Mouse (Mus musculus) stomach, embryonic 16.5 days (tissue): ENCODE data around the gene 2410004P03Rik. TPM values are rescaled to one million over a fixed set of nuclear protein-coding genes. Genes with fewer than 3 reads are reported as not detected.

ENCODE experiments used
- ATAC-seq: fragments of 200-750 bp; cut with Nextera tagmentation; 2 replicates; pipeline ENCODE4 v1.8.0; 2017; ENCODE audit warnings: moderate number of reproducible peaks, moderate TSS enrichment; ENCODE audit not compliant: insufficient read depth, low FRiP score
- H3K27ac ChIP-seq: fragments of 300-500 bp; sonication (generic); 2 replicates; pipeline ENCODE4 v1.5.1; 2014; ENCODE audit warnings: low read length
- H3K27me3 ChIP-seq: fragments of 300-500 bp; sonication (generic); 2 replicates; pipeline ENCODE4 v1.6.1; 2014; ENCODE audit warnings: low read length, control low read depth, mixed read lengths; ENCODE audit not compliant: control insufficient read depth, insufficient read depth
- H3K36me3 ChIP-seq: fragments of 300-500 bp; sonication (generic); 2 replicates; pipeline ENCODE4 v1.6.1; 2014; ENCODE audit warnings: low read length; ENCODE audit not compliant: control insufficient read depth, insufficient read depth
- H3K4me1 ChIP-seq: fragments of 300-500 bp; sonication (generic); 2 replicates; pipeline ENCODE4 v1.6.1; 2014; ENCODE audit warnings: low read length, control low read depth, mixed read lengths; ENCODE audit not compliant: control insufficient read depth, insufficient read depth
- H3K4me2 ChIP-seq: fragments of 300-500 bp; sonication (generic); 2 replicates; pipeline ENCODE4 v1.6.1; 2014; ENCODE audit warnings: low read depth, low read length, mixed read lengths
- H3K4me3 ChIP-seq: fragments of 300-500 bp; sonication (generic); replicated peaks from 2 replicates; pipeline ENCODE4 v1.5.1; 2014; ENCODE audit warnings: mild to moderate bottlenecking, low read length
- H3K9ac ChIP-seq: fragments of 300-500 bp; sonication (generic); 2 replicates; pipeline ENCODE4 v1.6.1; 2014; ENCODE audit warnings: low read length
- H3K9me3 ChIP-seq: fragments of 300-500 bp; sonication (generic); replicated peaks from 2 replicates; pipeline ENCODE4 v1.6.1; 2016; ENCODE audit warnings: low read length, control low read depth; ENCODE audit not compliant: control insufficient read depth
- WGBS: fragments of 180-500 bp; shearing (Covaris S2); extraction: QIAGEN DNeasy Blood & Tissue Kit; methylation state at CpG from one replicate; pipeline ENCODE4 v1.1.7; 2014; 5-methylcytosine and 5-hydroxymethylcytosine counted together
- polyA plus RNA-seq: library from polyadenylated mRNA; unstranded; fragments of >200 nt; fragmentation: Nextera tagmentation; extraction: Ambion mirVana; gene quantifications from 2 replicates; pipeline ENCODE4 v1.2.1, GENCODE M21; 2015

The 2410004P03Rik gene
- polyA plus RNA-seq, 1 experiment from 2014 or later = 0.34 TPM

DNA sequence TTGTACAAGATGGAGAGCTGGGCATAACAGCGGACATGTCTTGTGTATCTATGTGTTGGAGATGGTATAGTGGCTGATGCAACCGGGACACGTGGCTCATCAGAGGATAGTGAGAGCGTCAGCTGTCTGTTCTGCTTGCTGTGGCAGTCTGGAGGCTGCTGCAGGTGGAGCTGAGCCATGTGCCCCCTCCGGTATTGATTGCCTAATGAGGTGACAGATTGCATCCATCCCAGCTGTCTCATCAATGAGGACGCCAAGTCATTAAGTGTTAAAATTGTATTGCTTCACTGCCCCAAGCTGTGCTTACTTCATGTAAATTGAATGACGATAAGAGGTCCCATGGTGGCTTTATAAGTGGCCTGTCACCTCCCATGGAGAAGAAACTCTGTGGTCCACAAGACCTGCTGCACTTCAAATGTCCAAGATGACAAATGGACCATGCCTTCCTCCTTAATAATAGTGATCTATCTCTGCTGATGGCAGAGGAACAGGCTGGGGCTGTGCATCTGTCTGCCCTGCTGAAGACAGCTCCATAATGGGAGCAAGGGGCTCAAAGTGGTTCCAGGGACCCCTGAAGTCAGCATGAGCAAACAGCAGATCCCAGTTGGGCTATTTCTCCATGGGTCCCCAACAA is 37.6 kb upstream of the 2410004P03Rik start:
- 71% methylated on average over 7 of the region's 7 CpGs for WGBS
- H3K27ac ChIP-seq = no peak overlapping the region
- no peaks in the 10 kb centered on the region for H3K27me3 ChIP-seq
- H3K36me3 ChIP-seq = no peaks in the 10 kb centered on the region
- no peak overlapping the region for H3K4me2 ChIP-seq
- H3K9me3 ChIP-seq = no peaks in the 10 kb centered on the region
- H3K4me1 ChIP-seq = no peaks in the 10 kb centered on the region
- H3K9ac ChIP-seq = no peak overlapping the region
- no peak for ATAC-seq
- no peak overlapping the region for H3K4me3 ChIP-seq

- H3K4me1 ChIP-seq = no peaks in the 10 kb centered on the region
- no peaks in the 10 kb centered on the region for H3K36me3 ChIP-seq
- H3K4me2 ChIP-seq = no peak overlapping the region
- no peak overlapping the region for H3K27ac ChIP-seq
- no peak overlapping the region for H3K4me3 ChIP-seq
- ATAC-seq = no peak
- WGBS = 42% methylated on average over 5 of the region's 5 CpGs
- H3K27me3 ChIP-seq = no peaks in the 10 kb centered on the region
- no peak overlapping the region for H3K9ac ChIP-seq
- H3K9me3 ChIP-seq = no peaks in the 10 kb centered on the region
Observed at GRCm38 (mm10) chr12:17043311-17043710, 31.8 kb upstream of the 2410004P03Rik start.

GRCm38 (mm10) chr12:17040567-17040966 is 29.0 kb upstream of the 2410004P03Rik start:
- Histone ChIP-seq H3K27ac (no peak overlapping the region), H3K9ac (no peak overlapping the region), H3K9me3 (no peaks in the 10 kb centered on the region), H3K27me3 (no peaks in the 10 kb centered on the region), H3K4me2 (no peak overlapping the region), H3K4me3 (no peak overlapping the region), H3K36me3 (no peaks in the 10 kb centered on the region), H3K4me1 (no peaks in the 10 kb centered on the region)
- WGBS = 26% methylated on average over 1 of the region's 1 CpGs
- no peak for ATAC-seq

DNA sequence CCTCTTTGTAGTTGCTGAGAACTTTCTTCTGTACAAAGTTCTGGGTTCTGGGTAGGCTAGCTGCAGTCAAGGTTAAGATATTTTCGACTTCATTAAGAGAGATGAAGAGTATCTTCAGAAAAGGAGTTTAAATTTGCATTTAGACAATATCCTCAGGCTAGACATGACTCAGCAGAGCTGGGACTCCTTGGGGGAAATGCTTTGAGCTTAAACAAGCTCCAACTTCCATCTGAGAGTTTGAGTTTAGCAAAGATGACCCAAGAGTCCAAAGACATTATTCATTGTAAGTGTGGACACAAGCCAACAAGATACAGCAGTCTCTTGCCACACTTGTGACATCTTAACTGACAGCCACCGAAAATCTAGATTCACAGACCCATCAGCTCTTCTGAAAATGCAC is 27.9 kb upstream of the 2410004P03Rik start:
- no peak overlapping the region for H3K27ac ChIP-seq
- no peaks in the 10 kb centered on the region for H3K4me1 ChIP-seq
- no peaks in the 10 kb centered on the region for H3K9me3 ChIP-seq
- H3K4me2 ChIP-seq = no peak overlapping the region
- no peaks in the 10 kb centered on the region for H3K36me3 ChIP-seq
- no peak for ATAC-seq
- H3K9ac ChIP-seq = no peak overlapping the region
- WGBS = 72% methylated on average over 2 of the region's 2 CpGs
- H3K27me3 ChIP-seq = no peaks in the 10 kb centered on the region
- no peak overlapping the region for H3K4me3 ChIP-seq

GRCm38 (mm10) chr12:17038246-17038645 is 26.7 kb upstream of the 2410004P03Rik start:
- Histone ChIP-seq H3K4me3 (no peak overlapping the region), H3K36me3 (no peaks in the 10 kb centered on the region), H3K4me2 (no peak overlapping the region), H3K9ac (no peak overlapping the region), H3K9me3 (no peaks in the 10 kb centered on the region), H3K27me3 (no peaks in the 10 kb centered on the region), H3K4me1 (no peaks in the 10 kb centered on the region), H3K27ac (no peak overlapping the region)
- no peak for ATAC-seq
- 41% methylated on average over 6 of the region's 6 CpGs for WGBS

DNA sequence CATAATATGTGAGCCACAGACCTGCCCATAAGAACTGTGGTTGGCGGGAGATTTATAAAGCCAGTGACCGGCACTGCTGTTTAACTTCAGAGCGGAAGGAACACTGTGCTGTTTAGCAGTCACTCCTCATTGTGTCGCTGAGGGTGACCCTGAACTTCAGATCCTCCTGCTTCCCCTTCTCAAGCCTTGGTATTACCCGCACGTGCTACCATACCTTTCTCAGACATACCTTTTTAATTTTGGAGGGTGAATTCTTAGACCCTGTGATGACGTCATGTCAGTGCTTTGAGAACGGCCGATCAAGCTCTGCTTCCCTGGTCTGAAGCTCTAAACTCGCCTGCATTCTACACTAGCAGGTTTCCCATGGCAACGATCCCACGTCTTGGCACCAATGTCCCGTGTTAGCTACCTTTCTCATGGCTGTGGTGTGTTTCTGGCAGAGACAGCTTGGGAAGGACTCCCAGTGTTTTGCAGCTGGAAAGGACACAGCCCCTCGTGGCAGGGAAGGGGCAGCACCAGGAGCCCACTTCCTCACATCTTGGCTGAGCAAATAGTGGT is 25.6 kb upstream of the 2410004P03Rik start:
- WGBS = 58% methylated on average over 14 of the region's 14 CpGs
- Histone ChIP-seq H3K27me3 (no peaks in the 10 kb centered on the region), H3K27ac (no peak overlapping the region), H3K9ac (no peak overlapping the region), H3K4me3 (no peak overlapping the region), H3K4me2 (no peak overlapping the region), H3K4me1 (no peaks in the 10 kb centered on the region), H3K36me3 (no peaks in the 10 kb centered on the region), H3K9me3 (no peaks in the 10 kb centered on the region)
- ATAC-seq = no peak

- H3K27me3 ChIP-seq = no peaks in the 10 kb centered on the region
- no peaks in the 10 kb centered on the region for H3K36me3 ChIP-seq
- 69% methylated on average over 9 of the region's 9 CpGs for WGBS
- no peak overlapping the region for H3K27ac ChIP-seq
- no peak overlapping the region for H3K4me3 ChIP-seq
- no peaks in the 10 kb centered on the region for H3K4me1 ChIP-seq
- H3K9ac ChIP-seq = no peak overlapping the region
- H3K9me3 ChIP-seq = no peaks in the 10 kb centered on the region
- no peak overlapping the region for H3K4me2 ChIP-seq
- no peak for ATAC-seq
Observed at GRCm38 (mm10) chr12:17036532-17036931, 25.0 kb upstream of the 2410004P03Rik start.

DNA sequence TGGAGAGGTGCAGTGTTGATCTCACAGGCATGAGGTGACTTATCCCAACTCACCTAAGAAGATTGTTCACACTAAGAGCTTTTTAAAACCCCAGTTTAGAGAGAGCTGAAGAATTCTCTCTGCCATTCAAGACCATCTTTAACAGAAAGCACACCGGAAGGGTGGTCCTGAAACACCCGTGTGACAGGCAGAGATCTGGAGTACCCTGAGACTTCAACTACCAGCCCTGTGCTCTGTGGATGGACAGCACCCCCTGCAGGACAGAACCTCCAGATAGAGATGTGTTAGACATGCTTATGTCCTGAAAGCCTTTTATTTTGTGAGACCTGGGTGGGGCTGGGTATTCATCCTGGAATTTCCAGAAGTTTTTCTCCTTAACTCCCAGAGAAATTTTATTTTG is 23.6 kb upstream of the 2410004P03Rik start:
- no peak for ATAC-seq
- 71% methylated on average over 2 of the region's 2 CpGs for WGBS

GRCm38 (mm10) chr12:17034671-17035070 is 23.1 kb upstream of the 2410004P03Rik start:
- Histone ChIP-seq H3K36me3 (no peaks in the 10 kb centered on the region), H3K4me3 (no peak overlapping the region), H3K27me3 (no peaks in the 10 kb centered on the region), H3K9ac (no peak overlapping the region), H3K4me2 (no peak overlapping the region), H3K4me1 (no peaks in the 10 kb centered on the region), H3K27ac (no peak overlapping the region), H3K9me3 (no peaks in the 10 kb centered on the region)
- WGBS = 83% methylated on average over 5 of the region's 5 CpGs
- ATAC-seq = no peak

More for the DNA sequence above, 23.6 kb upstream of the 2410004P03Rik start:
- Histone ChIP-seq H3K4me2 (no peak overlapping the region), H3K36me3 (no peaks in the 10 kb centered on the region), H3K27ac (no peak overlapping the region), H3K27me3 (no peaks in the 10 kb centered on the region), H3K9ac (no peak overlapping the region), H3K9me3 (no peaks in the 10 kb centered on the region), H3K4me1 (no peaks in the 10 kb centered on the region), H3K4me3 (no peak overlapping the region)
